10 mouse cellular contexts compared by ENCODE assay signal in the genomic region with DNA sequence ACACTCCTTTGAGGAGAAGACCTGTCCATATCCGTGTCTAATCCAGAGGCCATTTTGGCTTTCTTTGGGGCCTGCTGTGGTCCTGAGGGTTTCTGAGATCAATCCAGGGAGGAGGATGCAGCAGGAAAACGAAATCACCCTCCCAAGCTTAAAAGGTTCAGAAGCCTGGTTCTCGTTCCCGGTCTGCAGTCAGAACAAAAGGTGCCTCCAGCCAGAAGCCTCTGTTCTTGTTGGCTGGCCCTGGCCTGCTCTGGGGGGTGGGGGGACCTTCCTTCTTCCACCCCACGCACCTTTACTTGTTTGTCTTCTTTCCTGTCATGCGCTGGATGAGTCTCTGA. TPM values are rescaled to one million over a fixed set of nuclear protein-coding genes. Genes with fewer than 3 reads are reported as not detected.
DNase-seq lines count a peak whose midpoint lies in the region; ATAC-seq and TF ChIP-seq lines count a peak whose summit lies in the region.
"Had no signal": no experiment of that assay in that cellular context is flagged by ENCODE, and none has a peak within 500 bp of the region (broad histone marks: within the 10 kb centered on the region; RNA-seq: fewer than 3 reads in every experiment).

No protein-coding gene starts in this region.

- H3K9ac ChIP-seq in heart, embryonic 13.5 days = peak overlapping the region; percentile 59
- H3K9ac ChIP-seq in ES-E14 (ENCODE audit: insufficient read depth, low read depth, low read length, poor library complexity, severe bottlenecking) = peak overlapping the region; percentile 27; the same call in 1 of the 2 replicates
- no peak overlapping the region for H3K9ac ChIP-seq in hindbrain, embryonic 11.5 days (ENCODE audit: low read depth, low read length)
- peak overlapping the region; percentile 24 for H3K9ac ChIP-seq in midbrain, embryonic 11.5 days (ENCODE audit: low read length)

- peak overlapping the region; percentile 26; the same call in 1 of the 2 replicates for H3K4me3 ChIP-seq in heart, embryonic 13.5 days
- H3K4me3 ChIP-seq in ES-E14 (ENCODE audit: insufficient read depth in 1 of 2, low read depth in 1 of 2, low read length in 2 of 2, poor library complexity in 1 of 2, severe bottlenecking in 1 of 2) = no peak overlapping the region
- H3K4me3 ChIP-seq in hindbrain, embryonic 11.5 days (ENCODE audit: low read depth, low read length) = no peak overlapping the region
- H3K4me3 ChIP-seq in midbrain, embryonic 11.5 days (ENCODE audit: low read depth, low read length) = no peak overlapping the region
- H3K4me3 ChIP-seq: erythroblast, embryonic 14.5 days had no signal

- in situ Hi-C loops in ES-E14 (cut with MboI; ENCODE audit: low sequenced_read_pairs in 2 of 2, unreplicated experiment in 2 of 2) = no loop called here

- peaks cover 31% of the 10 kb centered on the region for H3K36me3 ChIP-seq in heart, embryonic 13.5 days
- no peaks in the 10 kb centered on the region for H3K36me3 ChIP-seq in ES-E14 (ENCODE audit: control insufficient read depth, insufficient read depth, low read length, poor library complexity, severe bottlenecking)
- peaks cover 4% of the 10 kb centered on the region; the same call in 1 of the 2 replicates for H3K36me3 ChIP-seq in hindbrain, embryonic 11.5 days (ENCODE audit: control insufficient read depth, insufficient read depth, low read length)
- peaks cover 3% of the 10 kb centered on the region for H3K36me3 ChIP-seq in midbrain, embryonic 11.5 days (ENCODE audit: control insufficient read depth, insufficient read depth, low read length)

- H3K27me3 ChIP-seq in heart, embryonic 13.5 days (replicated peaks) = no peaks in the 10 kb centered on the region
- H3K27me3 ChIP-seq in hindbrain, embryonic 11.5 days (ENCODE audit: control insufficient read depth, insufficient read depth, low read length) = no peaks in the 10 kb centered on the region
- no peaks in the 10 kb centered on the region for H3K27me3 ChIP-seq in midbrain, embryonic 11.5 days (ENCODE audit: control insufficient read depth, insufficient read depth, low read length)

- ATAC-seq in heart, embryonic 13.5 days (ENCODE audit: extremely low read depth, insufficient number of reproducible peaks, low FRiP score, low TSS enrichment) = no peak
- ATAC-seq in hindbrain, embryonic 11.5 days (ENCODE audit: low FRiP score) = 0 out of 2 replicates have a peak, but pooled peaks have one; percentile 45
- peak; percentile 10 for ATAC-seq in midbrain, embryonic 11.5 days (ENCODE audit: low FRiP score)

- no peak for DNase-seq in heart, postnatal 4 days
- no peak for DNase-seq in ES-E14 (ENCODE audit: low read depth, low spot score)
- DNase-seq in hindbrain, embryonic 11.5 days (ENCODE audit: low spot score) = no peak
- peak; percentile 89 for DNase-seq in midbrain, embryonic 11.5 days (ENCODE audit: low spot score, missing footprints)
- DNase-seq in cerebellum, adult 11-12 months = no peak
- no peak for DNase-seq in frontal cortex, postnatal 36 days (ENCODE audit: low spot score in 2 of 2)
- DNase-seq in spleen, postnatal 14 days (ENCODE audit: low spot score in 2 of 2) = no peak
- DNase-seq: B cell, adult 2 months had no signal

- peak overlapping the region; percentile 61 for H3K4me2 ChIP-seq in heart, embryonic 13.5 days
- peak overlapping the region; percentile 19 for H3K4me2 ChIP-seq in hindbrain, embryonic 11.5 days (replicated peaks; ENCODE audit: low read depth, low read length)
- peak overlapping the region; percentile 33 for H3K4me2 ChIP-seq in midbrain, embryonic 11.5 days

- peaks cover 13% of the 10 kb centered on the region for H3K4me1 ChIP-seq in heart, embryonic 13.5 days
- peaks cover 0 to 20% of the 10 kb centered on the region in 2 experiments; a peak in 3 of 4 replicates for H3K4me1 ChIP-seq in ES-E14 (ENCODE audit: control insufficient read depth in 2 of 2, insufficient read depth in 2 of 2, low read length in 2 of 2, poor library complexity in 1 of 2)
- H3K4me1 ChIP-seq in hindbrain, embryonic 11.5 days (replicated peaks; ENCODE audit: control insufficient read depth, insufficient read depth, low read length) = 0 out of 2 replicates have a peak, but pooled peaks cover 4% of the 10 kb centered on the region
- peaks cover 8% of the 10 kb centered on the region for H3K4me1 ChIP-seq in midbrain, embryonic 11.5 days (ENCODE audit: control insufficient read depth, insufficient read depth, low read length)

- WGBS in heart, embryonic 13.5 days = 28% methylated on average over 6 of the region's 6 CpGs
- WGBS in hindbrain, embryonic 11.5 days = 22% methylated on average over 6 of the region's 6 CpGs
- WGBS in midbrain, embryonic 11.5 days = 16% methylated on average over 6 of the region's 6 CpGs

- peaks cover 6% of the 10 kb centered on the region; the same call in 1 of the 2 replicates for H3K9me3 ChIP-seq in heart, embryonic 13.5 days
- no peaks in the 10 kb centered on the region for H3K9me3 ChIP-seq in ES-E14 (ENCODE audit: control insufficient read depth, insufficient read depth, low read depth, low read length)
- no peaks in the 10 kb centered on the region for H3K9me3 ChIP-seq in hindbrain, embryonic 11.5 days (ENCODE audit: control insufficient read depth, low read length)
- peaks cover 3% of the 10 kb centered on the region; the same call in 1 of the 2 replicates for H3K9me3 ChIP-seq in midbrain, embryonic 11.5 days (ENCODE audit: control insufficient read depth, low read length)

- H3K27ac ChIP-seq in heart, embryonic 13.5 days (replicated peaks) = no peak overlapping the region
- H3K27ac ChIP-seq in ES-E14 (ENCODE audit: insufficient read depth, low read depth, low read length, poor library complexity, severe bottlenecking) = no peak overlapping the region; the same call in 1 of the 2 replicates
- no peak overlapping the region for H3K27ac ChIP-seq in hindbrain, embryonic 11.5 days (ENCODE audit: low read depth, low read length)
- no peak overlapping the region for H3K27ac ChIP-seq in midbrain, embryonic 11.5 days (ENCODE audit: low read depth, low read length)

TF ChIP-seq in ES-E14, 5 proteins besides CTCF, POLR2A, EP300 and RAD21:
- TF ChIP-seq HCFC1 (IDR thresholded peaks at IDR 0.05; ENCODE audit: borderline replicate concordance, insufficient read depth, low read length) = no peak

RNA-seq across cellular contexts. Expression of a gene that starts 17.2 kb away (rescaled TPM):
- 37.8 and 41.4 TPM in 2 replicates for polyA plus RNA-seq in heart, embryonic 13.5 days (2015; fragmentation: Nextera tagmentation; extraction: Ambion mirVana)
- 10 to 100 TPM; 64.1 to 65.0 TPM for total RNA-seq in heart, postnatal 4 days (2021)
- total RNA-seq in ES-E14 (2012; rRNA removed) = 12.9 and 18.0 TPM in 2 replicates
- polyA plus RNA-seq in hindbrain, embryonic 11.5 days (2014; fragmentation: Nextera tagmentation; extraction: Ambion mirVana) = 23.0 and 24.6 TPM in 2 replicates
- polyA plus RNA-seq in midbrain, embryonic 11.5 days (2014; fragmentation: Nextera tagmentation; extraction: Ambion mirVana) = 30.5 and 34.0 TPM in 2 replicates

RNA-seq across cellular contexts. Expression of a gene that starts 51.2 kb away (rescaled TPM):
- polyA plus RNA-seq in heart, embryonic 13.5 days (2015; fragmentation: Nextera tagmentation; extraction: Ambion mirVana) = 8.6 and 9.3 TPM in 2 replicates
- total RNA-seq in heart, postnatal 4 days (2021) = 10 to 100 TPM; 37.5 to 38.3 TPM
- 31.4 and 31.6 TPM in 2 replicates for total RNA-seq in ES-E14 (2012; rRNA removed)
- 8.5 and 9.8 TPM in 2 replicates for polyA plus RNA-seq in hindbrain, embryonic 11.5 days (2014; fragmentation: Nextera tagmentation; extraction: Ambion mirVana)
- 8.1 and 9.3 TPM in 2 replicates for polyA plus RNA-seq in midbrain, embryonic 11.5 days (2014; fragmentation: Nextera tagmentation; extraction: Ambion mirVana)
